Mouse (Mus musculus): ENCODE measurements around the gene Reep3.

DNA sequence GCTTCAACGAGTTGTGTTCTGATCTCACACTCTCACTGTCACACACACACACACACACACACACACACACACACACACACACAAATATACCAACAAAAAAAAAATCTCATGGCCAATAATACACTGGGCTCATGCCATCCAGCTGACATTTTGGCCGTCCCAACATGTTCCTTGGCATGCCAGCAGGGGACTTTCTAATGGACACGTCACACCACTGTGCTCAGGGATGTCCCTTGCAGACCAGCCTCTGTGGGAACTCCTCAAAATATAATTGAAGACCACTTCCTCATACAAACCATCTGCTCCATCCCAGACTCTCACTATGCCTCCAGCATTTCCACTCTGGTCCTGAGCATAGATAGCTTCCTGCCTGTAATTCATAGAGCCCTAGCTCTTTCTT lies 30.3 kb downstream of the Reep3 start:
- TF ChIP-seq E2F4 (IDR thresholded peaks at IDR 0.05; ENCODE audit: insufficient read depth) (no peak), TCF12 (IDR thresholded peaks at IDR 0.05; ENCODE audit: insufficient read depth, poor library complexity, severe bottlenecking) (no peak), POLR2A (IDR thresholded peaks at IDR 0.05; ENCODE audit: insufficient read length, low read depth) (no peak), MAX (IDR thresholded peaks at IDR 0.05; ENCODE audit: low read depth) (no peak), MYOG (IDR thresholded peaks at IDR 0.05; ENCODE audit: control insufficient read depth in 1 of 3, insufficient read depth in 1 of 3, insufficient read length in 2 of 3, low read depth in 2 of 3) (no peak), USF1 (IDR thresholded peaks at IDR 0.05; ENCODE audit: low read depth) (no peak), MYOD1 (IDR thresholded peaks at IDR 0.05; ENCODE audit: control insufficient read depth in 1 of 3, insufficient read length in 2 of 3, low read depth in 2 of 3) (no peak), SRF (IDR thresholded peaks at IDR 0.05; ENCODE audit: control insufficient read depth, insufficient read length, low read depth) (no peak), REST (IDR thresholded peaks at IDR 0.05; ENCODE audit: insufficient read depth, insufficient read length) (no peak), CEBPB (IDR thresholded peaks at IDR 0.05; ENCODE audit: insufficient read depth, poor library complexity, severe bottlenecking) (no peak)

All from myocyte (in vitro differentiated cells).